Mouse (Mus musculus): ENCODE measurements around the gene Apba2. TPM values are rescaled to one million over a fixed set of nuclear protein-coding genes. Genes with fewer than 3 reads are reported as not detected.

Apba2 gene
- polyA plus RNA-seq, 1 experiment from 2014 or later, result 0.20 TPM

DNA sequence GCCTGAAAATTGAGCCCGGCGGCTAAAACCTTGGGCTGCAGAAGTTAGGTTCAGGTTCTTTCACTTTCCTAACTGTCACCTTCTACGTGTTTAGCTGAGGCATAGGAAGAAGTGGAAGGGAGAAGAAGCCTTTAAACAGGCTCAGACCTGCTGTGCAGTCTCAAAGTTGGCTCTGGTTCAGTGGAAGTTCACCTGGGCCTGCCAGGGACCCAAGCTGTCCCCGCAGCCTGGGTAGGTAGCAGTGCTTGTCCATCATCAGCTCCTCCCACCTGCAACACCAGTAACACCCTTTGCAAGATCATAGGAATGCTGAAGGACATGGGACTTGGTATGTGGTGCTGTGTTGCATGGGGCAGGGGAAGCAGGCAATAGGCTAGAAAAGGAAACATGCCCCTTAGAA is 17.6 kb downstream of the Apba2 start:
- WGBS (ENCODE audit: insufficient replicate concordance), result 64% methylated on average over 4 of the region's 4 CpGs
- Histone ChIP-seq H3K27me3 (ENCODE audit: control insufficient read depth, insufficient read depth, low read depth, low read length) (no peaks in the 10 kb centered on the region), H3K9ac (ENCODE audit: low read depth, low read length) (no peak overlapping the region), H3K27ac (ENCODE audit: low read length) (no peak overlapping the region), H3K36me3 (ENCODE audit: control insufficient read depth, insufficient read depth) (no peaks in the 10 kb centered on the region), H3K4me1 (ENCODE audit: control insufficient read depth, low read depth, low read length) (no peaks in the 10 kb centered on the region), H3K4me2 (ENCODE audit: low read depth, low read length) (no peak overlapping the region), H3K4me3 (ENCODE audit: low read depth, low read length) (no peak overlapping the region), H3K9me3 (replicated peaks; ENCODE audit: control insufficient read depth, low read length) (no peaks in the 10 kb centered on the region)
- ATAC-seq (ENCODE audit: low read depth), result no peak

DNA sequence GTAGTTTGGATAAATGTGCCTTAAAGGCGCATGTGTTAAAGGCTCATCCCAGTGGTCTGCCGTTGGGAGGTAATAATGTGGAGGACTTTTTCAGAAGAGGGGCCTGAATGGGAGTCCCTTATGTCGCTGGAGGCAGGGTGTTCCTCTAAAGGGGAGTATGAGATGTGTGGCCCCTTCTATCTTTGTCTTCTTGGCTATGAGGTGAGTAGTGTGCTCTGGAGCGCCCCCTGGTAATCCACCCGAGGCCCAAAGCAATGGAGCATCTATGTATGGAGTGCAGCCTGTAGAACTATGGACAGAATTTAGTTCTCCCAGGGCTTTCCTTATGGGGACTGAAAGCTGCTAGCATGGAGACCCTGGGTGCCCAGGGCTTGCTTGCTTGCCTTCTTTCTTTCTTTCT is 18.0 kb downstream of the Apba2 start:
- Histone ChIP-seq H3K9me3 (replicated peaks; ENCODE audit: control insufficient read depth, low read length) (no peaks in the 10 kb centered on the region), H3K4me3 (ENCODE audit: low read depth, low read length) (no peak overlapping the region), H3K4me1 (ENCODE audit: control insufficient read depth, low read depth, low read length) (no peaks in the 10 kb centered on the region), H3K4me2 (ENCODE audit: low read depth, low read length) (no peak overlapping the region), H3K9ac (ENCODE audit: low read depth, low read length) (no peak overlapping the region), H3K27ac (ENCODE audit: low read length) (no peak overlapping the region), H3K27me3 (ENCODE audit: control insufficient read depth, insufficient read depth, low read depth, low read length) (no peaks in the 10 kb centered on the region), H3K36me3 (ENCODE audit: control insufficient read depth, insufficient read depth) (no peaks in the 10 kb centered on the region)
- no peak for ATAC-seq (ENCODE audit: low read depth)
- 49% methylated on average over 5 of the region's 5 CpGs for WGBS (ENCODE audit: insufficient replicate concordance)

DNA sequence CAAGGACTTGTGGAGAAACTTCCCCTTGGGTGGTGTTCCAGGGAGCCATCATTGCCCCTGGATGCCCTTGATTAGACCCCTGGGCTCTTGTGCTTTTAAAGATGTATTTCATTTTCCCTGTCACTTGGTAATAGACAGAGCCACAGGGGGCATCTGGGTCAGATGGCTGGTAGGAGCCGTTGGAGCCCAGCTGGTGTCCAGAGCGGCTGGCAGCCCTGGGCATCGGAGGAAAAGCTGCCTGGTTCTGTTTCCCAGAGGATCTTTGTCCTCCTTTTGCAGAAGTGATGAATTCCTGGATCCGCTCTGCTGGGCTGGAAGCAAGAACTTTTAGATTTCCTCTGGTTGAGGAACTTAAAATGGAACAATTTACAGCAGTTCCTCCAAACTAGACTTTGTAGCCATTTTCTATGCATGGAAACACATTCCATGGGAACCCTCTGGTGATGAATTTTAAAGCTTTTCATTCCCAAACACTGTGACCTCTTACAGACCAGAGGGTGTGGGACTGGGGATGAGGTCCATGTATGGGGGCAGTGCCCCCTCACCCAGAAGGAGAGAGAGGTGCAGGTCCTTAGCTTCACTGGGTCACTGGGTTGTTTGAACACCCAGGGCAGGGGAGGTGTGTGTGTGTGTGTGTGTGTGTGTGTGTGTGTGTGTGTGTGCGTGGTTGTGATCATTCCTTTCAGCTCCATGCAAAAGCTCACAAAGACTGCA is 20.3 kb downstream of the Apba2 start:
- no peaks in the 10 kb centered on the region for H3K36me3 ChIP-seq (ENCODE audit: control insufficient read depth, insufficient read depth)
- H3K4me3 ChIP-seq (ENCODE audit: low read depth, low read length), result no peak overlapping the region
- H3K4me2 ChIP-seq (ENCODE audit: low read depth, low read length), result no peak overlapping the region
- no peak overlapping the region for H3K9ac ChIP-seq (ENCODE audit: low read depth, low read length)
- WGBS (ENCODE audit: insufficient replicate concordance), result 71% methylated on average over 5 of the region's 5 CpGs
- ATAC-seq (ENCODE audit: low read depth), result no peak
- no peaks in the 10 kb centered on the region for H3K9me3 ChIP-seq (replicated peaks; ENCODE audit: control insufficient read depth, low read length)
- no peak overlapping the region for H3K27ac ChIP-seq (ENCODE audit: low read length)
- H3K4me1 ChIP-seq (ENCODE audit: control insufficient read depth, low read depth, low read length), result no peaks in the 10 kb centered on the region
- H3K27me3 ChIP-seq (ENCODE audit: control insufficient read depth, insufficient read depth, low read depth, low read length), result no peaks in the 10 kb centered on the region

DNA sequence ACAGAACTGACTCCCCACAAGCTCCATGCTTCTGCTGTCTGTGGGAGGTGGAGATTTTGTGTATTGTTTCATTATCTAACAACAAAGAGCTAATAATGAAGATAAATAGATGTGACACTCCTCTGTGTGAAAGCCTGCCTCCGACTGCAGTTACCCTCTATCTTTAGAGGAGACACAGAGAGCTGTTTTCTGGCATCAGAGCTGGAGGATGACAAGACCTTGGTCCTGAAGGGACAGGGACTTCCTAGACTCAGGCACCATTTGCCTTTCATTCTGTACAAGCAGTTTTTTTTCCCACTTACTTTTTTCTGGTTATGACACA is 20.9 kb downstream of the Apba2 start:
- no peak overlapping the region for H3K4me2 ChIP-seq (ENCODE audit: low read depth, low read length)
- H3K36me3 ChIP-seq (ENCODE audit: control insufficient read depth, insufficient read depth), result no peaks in the 10 kb centered on the region
- no peak for ATAC-seq (ENCODE audit: low read depth)
- no peak overlapping the region for H3K9ac ChIP-seq (ENCODE audit: low read depth, low read length)
- no peaks in the 10 kb centered on the region for H3K4me1 ChIP-seq (ENCODE audit: control insufficient read depth, low read depth, low read length)
- H3K27ac ChIP-seq (ENCODE audit: low read length), result no peak overlapping the region
- no peaks in the 10 kb centered on the region for H3K27me3 ChIP-seq (ENCODE audit: control insufficient read depth, insufficient read depth, low read depth, low read length)
- H3K9me3 ChIP-seq (replicated peaks; ENCODE audit: control insufficient read depth, low read length), result no peaks in the 10 kb centered on the region
- 24% methylated on average over 1 of the region's 1 CpGs for WGBS (ENCODE audit: insufficient replicate concordance)
- H3K4me3 ChIP-seq (ENCODE audit: low read depth, low read length), result no peak overlapping the region

DNA sequence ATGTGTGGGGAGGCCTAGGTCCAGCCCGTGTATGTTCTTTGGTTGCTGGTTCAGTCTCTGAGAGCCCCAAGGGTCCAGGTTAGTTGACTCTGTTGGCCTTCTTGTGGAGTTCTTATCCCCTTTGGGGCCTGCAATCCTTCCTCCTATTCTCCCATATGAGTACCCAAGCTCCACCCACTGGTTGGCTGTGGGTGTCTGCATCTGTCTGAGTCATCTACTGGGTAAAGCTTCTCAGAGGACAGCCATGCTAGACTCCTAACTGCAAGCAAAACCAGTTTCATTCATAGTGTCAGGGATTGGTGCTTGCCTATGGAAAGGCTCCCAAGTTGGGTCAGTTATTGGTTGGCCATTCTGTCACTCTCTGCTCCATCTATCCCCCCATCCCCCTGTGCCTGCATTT is 29.8 kb downstream of the Apba2 start:
- Histone ChIP-seq H3K4me2 (ENCODE audit: low read depth, low read length) (no peak overlapping the region), H3K4me1 (ENCODE audit: control insufficient read depth, low read depth, low read length) (no peaks in the 10 kb centered on the region), H3K9me3 (replicated peaks; ENCODE audit: control insufficient read depth, low read length) (no peaks in the 10 kb centered on the region), H3K4me3 (ENCODE audit: low read depth, low read length) (no peak overlapping the region), H3K27me3 (ENCODE audit: control insufficient read depth, insufficient read depth, low read depth, low read length) (no peaks in the 10 kb centered on the region), H3K9ac (ENCODE audit: low read depth, low read length) (no peak overlapping the region), H3K36me3 (ENCODE audit: control insufficient read depth, insufficient read depth) (no peaks in the 10 kb centered on the region), H3K27ac (ENCODE audit: low read length) (no peak overlapping the region)
- no peak for ATAC-seq (ENCODE audit: low read depth)
- WGBS (ENCODE audit: insufficient replicate concordance), result 55% methylated on average over 1 of the region's 1 CpGs

DNA sequence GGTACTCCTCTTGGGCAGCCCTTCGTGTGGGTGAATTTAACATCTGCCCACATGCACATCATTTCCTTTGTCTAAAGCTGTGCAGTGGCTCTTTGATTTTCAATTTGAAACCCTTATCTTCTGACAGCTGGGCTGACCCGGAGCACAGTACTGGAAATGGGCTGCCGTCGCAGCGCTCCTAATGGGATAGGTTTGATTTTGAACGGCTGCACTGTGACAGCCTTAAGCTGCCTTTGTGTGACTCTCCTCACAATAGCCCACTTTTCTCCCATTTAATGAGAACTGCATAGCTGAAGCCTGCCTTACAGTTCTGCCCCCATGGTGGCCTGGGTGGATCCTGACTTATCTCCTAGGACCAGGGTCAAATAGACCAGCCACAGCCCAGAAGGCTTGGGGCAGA is 31.9 kb downstream of the Apba2 start:
- no peak overlapping the region for H3K9ac ChIP-seq (ENCODE audit: low read depth, low read length)
- no peak overlapping the region for H3K4me3 ChIP-seq (ENCODE audit: low read depth, low read length)
- H3K27ac ChIP-seq (ENCODE audit: low read length), result no peak overlapping the region
- 86% methylated on average over 6 of the region's 6 CpGs for WGBS (ENCODE audit: insufficient replicate concordance)
- H3K4me1 ChIP-seq (ENCODE audit: control insufficient read depth, low read depth, low read length), result no peaks in the 10 kb centered on the region
- no peaks in the 10 kb centered on the region for H3K36me3 ChIP-seq (ENCODE audit: control insufficient read depth, insufficient read depth)
- H3K9me3 ChIP-seq (replicated peaks; ENCODE audit: control insufficient read depth, low read length), result no peaks in the 10 kb centered on the region
- H3K27me3 ChIP-seq (ENCODE audit: control insufficient read depth, insufficient read depth, low read depth, low read length), result no peaks in the 10 kb centered on the region
- H3K4me2 ChIP-seq (ENCODE audit: low read depth, low read length), result no peak overlapping the region
- no peak for ATAC-seq (ENCODE audit: low read depth)

DNA sequence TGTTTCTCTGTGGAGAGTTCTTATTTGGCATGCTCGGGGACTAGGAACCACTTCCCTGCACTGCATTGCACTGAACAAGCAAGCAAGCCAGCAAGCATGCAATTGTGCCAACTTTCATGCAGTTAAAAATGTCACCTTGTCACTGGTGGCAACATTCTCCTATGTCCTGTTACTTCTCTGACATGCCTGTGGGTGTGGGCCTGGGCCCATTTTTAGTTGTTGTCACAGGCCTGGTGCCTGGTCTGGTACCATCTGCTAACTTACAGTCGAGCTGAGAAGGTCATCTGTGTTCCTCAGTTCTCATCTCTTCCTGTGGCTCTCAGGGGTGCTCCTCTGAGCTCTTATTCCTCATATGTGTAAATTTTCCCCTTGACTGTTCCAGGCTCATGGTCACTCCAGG is 33.8 kb downstream of the Apba2 start:
- no peaks in the 10 kb centered on the region for H3K9me3 ChIP-seq (replicated peaks; ENCODE audit: control insufficient read depth, low read length)
- no peaks in the 10 kb centered on the region for H3K36me3 ChIP-seq (ENCODE audit: control insufficient read depth, insufficient read depth)
- H3K27me3 ChIP-seq (ENCODE audit: control insufficient read depth, insufficient read depth, low read depth, low read length), result no peaks in the 10 kb centered on the region
- no peak overlapping the region for H3K4me2 ChIP-seq (ENCODE audit: low read depth, low read length)
- H3K27ac ChIP-seq (ENCODE audit: low read length), result no peak overlapping the region
- 32% methylated on average over 2 of the region's 2 CpGs for WGBS (ENCODE audit: insufficient replicate concordance)
- no peak for ATAC-seq (ENCODE audit: low read depth)
- no peak overlapping the region for H3K4me3 ChIP-seq (ENCODE audit: low read depth, low read length)
- H3K4me1 ChIP-seq (ENCODE audit: control insufficient read depth, low read depth, low read length), result no peaks in the 10 kb centered on the region
- H3K9ac ChIP-seq (ENCODE audit: low read depth, low read length), result no peak overlapping the region

DNA sequence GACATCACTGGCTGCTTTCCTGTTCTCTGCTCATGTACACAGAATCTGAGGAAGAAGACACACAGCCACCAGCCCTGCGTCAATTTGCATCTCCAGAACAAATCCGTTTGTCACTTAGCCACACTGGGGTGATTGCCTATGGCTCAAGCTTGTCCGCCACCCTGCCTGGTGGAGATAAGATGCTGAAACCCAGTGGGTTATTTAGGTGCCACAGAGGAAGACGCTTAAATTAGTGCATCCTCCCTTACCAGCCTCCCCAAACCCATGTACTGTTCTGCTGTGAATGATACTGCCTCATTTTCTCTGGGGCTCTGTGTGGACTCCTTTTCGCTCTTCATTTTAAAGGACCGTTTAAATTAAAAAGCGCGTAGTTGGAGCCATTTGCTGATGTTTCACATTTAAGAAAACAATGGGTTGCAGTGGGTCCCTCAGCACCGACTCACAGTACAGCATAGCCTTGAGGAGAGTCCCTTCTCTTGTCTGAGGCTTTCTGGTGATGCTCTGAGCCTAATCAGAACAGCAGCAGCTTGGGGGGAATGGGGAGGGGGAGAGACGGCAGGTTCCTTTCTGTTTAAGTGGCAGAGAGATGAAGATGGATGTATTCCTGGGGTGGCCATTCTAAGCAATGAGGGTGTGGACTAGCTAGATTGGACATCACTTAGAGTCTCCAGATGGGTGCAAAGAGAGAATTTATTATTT is 38.1 kb downstream of the Apba2 start:
- Histone ChIP-seq H3K4me3 (ENCODE audit: low read depth, low read length) (no peak overlapping the region), H3K4me1 (ENCODE audit: control insufficient read depth, low read depth, low read length) (no peaks in the 10 kb centered on the region), H3K36me3 (ENCODE audit: control insufficient read depth, insufficient read depth) (no peaks in the 10 kb centered on the region), H3K9ac (ENCODE audit: low read depth, low read length) (no peak overlapping the region), H3K4me2 (ENCODE audit: low read depth, low read length) (no peak overlapping the region), H3K27me3 (ENCODE audit: control insufficient read depth, insufficient read depth, low read depth, low read length) (no peaks in the 10 kb centered on the region), H3K9me3 (replicated peaks; ENCODE audit: control insufficient read depth, low read length) (no peaks in the 10 kb centered on the region), H3K27ac (ENCODE audit: low read length) (no peak overlapping the region)
- ATAC-seq (ENCODE audit: low read depth), result no peak
- 54% methylated on average over 10 of the region's 10 CpGs for WGBS (ENCODE audit: insufficient replicate concordance)

DNA sequence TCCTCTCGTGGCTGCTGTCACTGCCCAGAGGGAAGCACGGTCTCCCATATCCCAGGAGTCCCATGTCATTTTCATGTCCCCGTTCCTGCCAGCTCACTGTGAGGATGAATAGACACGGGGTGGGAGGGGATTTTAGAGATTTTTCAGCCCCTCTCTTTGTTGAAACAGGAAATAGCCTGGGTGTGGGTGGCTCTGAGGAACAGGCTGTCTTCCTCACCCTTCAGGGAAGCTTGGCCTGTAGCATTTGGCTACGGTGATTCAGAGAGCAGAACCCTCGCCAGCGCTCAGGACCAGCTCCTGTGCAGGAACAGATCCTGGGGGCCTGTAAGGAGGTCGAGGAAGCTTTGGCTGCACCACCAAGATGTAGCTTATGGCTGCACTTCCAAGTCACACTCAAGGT is 45.3 kb downstream of the Apba2 start:
- ATAC-seq (ENCODE audit: low read depth), result no peak
- H3K36me3 ChIP-seq (ENCODE audit: control insufficient read depth, insufficient read depth), result no peaks in the 10 kb centered on the region
- H3K4me1 ChIP-seq (ENCODE audit: control insufficient read depth, low read depth, low read length), result no peaks in the 10 kb centered on the region
- H3K9ac ChIP-seq (ENCODE audit: low read depth, low read length), result no peak overlapping the region
- no peak overlapping the region for H3K4me3 ChIP-seq (ENCODE audit: low read depth, low read length)
- no peak overlapping the region for H3K4me2 ChIP-seq (ENCODE audit: low read depth, low read length)
- no peaks in the 10 kb centered on the region for H3K9me3 ChIP-seq (replicated peaks; ENCODE audit: control insufficient read depth, low read length)
- WGBS (ENCODE audit: insufficient replicate concordance), result 50% methylated on average over 8 of the region's 8 CpGs
- no peaks in the 10 kb centered on the region for H3K27me3 ChIP-seq (ENCODE audit: control insufficient read depth, insufficient read depth, low read depth, low read length)
- H3K27ac ChIP-seq (ENCODE audit: low read length), result no peak overlapping the region

All from liver, embryonic 16.5 days (tissue).